Mouse (Mus musculus) frontal cortex, postnatal 10 days (tissue): ENCODE measurements around the gene Naa16.

Experiments used
- DNase-seq, 2 experiments: peaks; one replicate each; pipeline ENCODE4 v3.0.0; 2022; ENCODE audit warnings: low spot score in 2 of 2, mixed read lengths in 1 of 2

The Naa16 gene

GRCm38 (mm10) chr14:79298314-79298992 is 92.1 kb downstream of the Naa16 start:
- DNase-seq = no peak

- DNase-seq = no peak
Measured at GRCm38 (mm10) chr14:79296836-79297235, 93.7 kb downstream of the Naa16 start.

GRCm38 (mm10) chr14:79296201-79296600 is 94.4 kb downstream of the Naa16 start:
- no peak for DNase-seq

GRCm38 (mm10) chr14:79295579-79295978 is 95.0 kb downstream of the Naa16 start:
- DNase-seq = no peak

GRCm38 (mm10) chr14:79294950-79295349 is 95.6 kb downstream of the Naa16 start:
- DNase-seq = no peak

- DNase-seq = no peak
Measured at GRCm38 (mm10) chr14:79294051-79294814, 96.3 kb downstream of the Naa16 start.

- DNase-seq = no peak
Measured at GRCm38 (mm10) chr14:79293119-79293780, 97.3 kb downstream of the Naa16 start.

- no peak for DNase-seq
Measured at GRCm38 (mm10) chr14:79291629-79292028, 98.9 kb downstream of the Naa16 start.

GRCm38 (mm10) chr14:79290683-79291425 is 99.7 kb downstream of the Naa16 start:
- no peak for DNase-seq

- no peak for DNase-seq
Measured at GRCm38 (mm10) chr14:79289909-79290308, 100.7 kb downstream of the Naa16 start.

- DNase-seq = no peak
Measured at GRCm38 (mm10) chr14:79288280-79288679, 102.3 kb downstream of the Naa16 start.

GRCm38 (mm10) chr14:79287251-79287863 is 103.2 kb downstream of the Naa16 start:
- no peak for DNase-seq

- DNase-seq = no peak
Measured at GRCm38 (mm10) chr14:79285549-79285948, 105.0 kb downstream of the Naa16 start.

GRCm38 (mm10) chr14:79284616-79285015 is 106.0 kb downstream of the Naa16 start:
- DNase-seq = no peak

GRCm38 (mm10) chr14:79283952-79284351 is 106.6 kb downstream of the Naa16 start:
- DNase-seq = no peak

GRCm38 (mm10) chr14:79281894-79282553 is 108.6 kb downstream of the Naa16 start:
- no peak for DNase-seq

- DNase-seq = no peak
Measured at GRCm38 (mm10) chr14:79280456-79280855, 110.1 kb downstream of the Naa16 start.

GRCm38 (mm10) chr14:79279494-79279893 is 111.1 kb downstream of the Naa16 start:
- DNase-seq = no peak

GRCm38 (mm10) chr14:79278927-79279326 is 111.7 kb downstream of the Naa16 start:
- DNase-seq = no peak

GRCm38 (mm10) chr14:79277922-79278321 is 112.7 kb downstream of the Naa16 start:
- no peak for DNase-seq

- no peak for DNase-seq
Measured at GRCm38 (mm10) chr14:79275870-79276395, 114.6 kb downstream of the Naa16 start.
